Mouse (Mus musculus) bone marrow, adult 2 months (tissue): Measurements from ENCODE around the gene Grm6.

Experiments
- CTCF ChIP-seq: fragments of 200-500 bp; IDR thresholded peaks from 2 replicates; pipeline ENCODE4 v1.5.1; 2011; ENCODE audit warnings: low read length, control low read depth; ENCODE audit not compliant: control insufficient read depth, insufficient read depth
- POLR2A ChIP-seq: fragments of 200-500 bp; IDR thresholded peaks from 2 replicates; pipeline ENCODE4 v1.6.1; 2011; ENCODE audit warnings: low read depth, mild to moderate bottlenecking, control low read depth, low read length, borderline replicate concordance; ENCODE audit not compliant: control insufficient read depth

- TF ChIP-seq CTCF (no peak), POLR2A (no peak)
These were observed 14.8 kb upstream of the Grm6 start for GRCm38 (mm10) chr11:50835727-50836126.
